Mouse (Mus musculus): ENCODE results near the gene Gm16253. TPM values are rescaled to one million over a fixed set of nuclear protein-coding genes. Genes with fewer than 3 reads are reported as not detected.
"Not testable (repeated sequence)": the region's sequence is repeated elsewhere in the genome, so short reads cannot be mapped to it uniquely, and the experiment has no call there.

Gene Gm16253
- polyA plus RNA-seq, 1 experiment, result not detected

- peak; percentile 83 for DNase-seq (ENCODE audit: low read depth)
- no peak for TF ChIP-seq CTCF (IDR thresholded peaks at IDR 0.05; ENCODE audit: borderline replicate concordance, extremely low read depth, insufficient read depth, insufficient read length)
- no peak for TF ChIP-seq POLR2A (IDR thresholded peaks at IDR 0.05; ENCODE audit: borderline replicate concordance, extremely low read depth, insufficient read depth, insufficient read length, poor library complexity, severe bottlenecking)
These were observed 25.3 kb downstream of the Gm16253 start for GRCm38 (mm10) chr3:96601941-96602703.

- TF ChIP-seq CTCF (IDR thresholded peaks at IDR 0.05; ENCODE audit: borderline replicate concordance, extremely low read depth, insufficient read depth, insufficient read length), result no peak
- peak; percentile 44 for DNase-seq (ENCODE audit: low read depth)
These were observed 25.9 kb downstream of the Gm16253 start for GRCm38 (mm10) chr3:96602704-96603084.

- peak; percentile 80 for DNase-seq (ENCODE audit: low read depth)
- TF ChIP-seq POLR2A (IDR thresholded peaks at IDR 0.05; ENCODE audit: borderline replicate concordance, extremely low read depth, insufficient read depth, insufficient read length, poor library complexity, severe bottlenecking) (no peak), CTCF (IDR thresholded peaks at IDR 0.05; ENCODE audit: borderline replicate concordance, extremely low read depth, insufficient read depth, insufficient read length) (no peak)
These were observed 26.5 kb downstream of the Gm16253 start for GRCm38 (mm10) chr3:96603311-96603710.

- not testable (repeated sequence) for DNase-seq (ENCODE audit: low read depth)
These were observed 29.2 kb downstream of the Gm16253 start for GRCm38 (mm10) chr3:96606007-96606406.

GRCm38 (mm10) chr3:96606618-96607017 is 29.8 kb downstream of the Gm16253 start:
- TF ChIP-seq POLR2A (IDR thresholded peaks at IDR 0.05; ENCODE audit: borderline replicate concordance, extremely low read depth, insufficient read depth, insufficient read length, poor library complexity, severe bottlenecking) (no peak), CTCF (IDR thresholded peaks at IDR 0.05; ENCODE audit: borderline replicate concordance, extremely low read depth, insufficient read depth, insufficient read length) (no peak)
- DNase-seq (ENCODE audit: low read depth), result no peak

GRCm38 (mm10) chr3:96617941-96618340 is 41.2 kb downstream of the Gm16253 start:
- DNase-seq (ENCODE audit: low read depth), result no peak

GRCm38 (mm10) chr3:96623201-96623600 is 46.4 kb downstream of the Gm16253 start:
- DNase-seq (ENCODE audit: low read depth), result no peak
- TF ChIP-seq CTCF (IDR thresholded peaks at IDR 0.05; ENCODE audit: borderline replicate concordance, extremely low read depth, insufficient read depth, insufficient read length) (no peak), POLR2A (IDR thresholded peaks at IDR 0.05; ENCODE audit: borderline replicate concordance, extremely low read depth, insufficient read depth, insufficient read length, poor library complexity, severe bottlenecking) (no peak)

More at GRCm38 (mm10) chr3:96617941-96618340, 41.2 kb downstream of the Gm16253 start:
- no peak for TF ChIP-seq POLR2A (IDR thresholded peaks at IDR 0.05; ENCODE audit: borderline replicate concordance, extremely low read depth, insufficient read depth, insufficient read length, poor library complexity, severe bottlenecking)
- no peak for TF ChIP-seq CTCF (IDR thresholded peaks at IDR 0.05; ENCODE audit: borderline replicate concordance, extremely low read depth, insufficient read depth, insufficient read length)

- TF ChIP-seq CTCF (IDR thresholded peaks at IDR 0.05; ENCODE audit: borderline replicate concordance, extremely low read depth, insufficient read depth, insufficient read length), result no peak
- TF ChIP-seq POLR2A (IDR thresholded peaks at IDR 0.05; ENCODE audit: borderline replicate concordance, extremely low read depth, insufficient read depth, insufficient read length, poor library complexity, severe bottlenecking), result peak; percentile 61; the same call in 1 of the 2 replicates
- peak; percentile 100 for DNase-seq (ENCODE audit: low read depth)
These were observed 53.2 kb downstream of the Gm16253 start, which contains the start of gene Rbm8a for GRCm38 (mm10) chr3:96629729-96630600. Gene Rbm8a (plus strand): TSS chr3:96629933.

Other genes starting within 250 kb of the Gm16253 start
- gene BC107364, start 124.7 kb upstream of the Gm16253 start, polyA plus RNA-seq (2012; rRNA removed), result 0.05 TPM in 1 of 2 replicates, not detected in the other
- gene Hfe2, start 51.8 kb upstream of the Gm16253 start, polyA plus RNA-seq (2012; rRNA removed), result 0.58 and 0.66 TPM in 2 replicates
- gene Txnip, start 19.0 kb upstream of the Gm16253 start, polyA plus RNA-seq (2012; rRNA removed), result 110 and 138 TPM in 2 replicates
- 30.1 and 39.1 TPM in 2 replicates for gene Polr3gl, start 17.2 kb downstream of the Gm16253 start, polyA plus RNA-seq (2012; rRNA removed)
- gene Ankrd34a, start 19.7 kb downstream of the Gm16253 start, polyA plus RNA-seq (2012; rRNA removed), result 9.5 and 12.4 TPM in 2 replicates
- 86.8 and 88.9 TPM in 2 replicates for gene Lix1l, start 24.2 kb downstream of the Gm16253 start, polyA plus RNA-seq (2012; rRNA removed)
- 42.9 and 57.2 TPM in 2 replicates for gene Rbm8a, start 52.9 kb downstream of the Gm16253 start, polyA plus RNA-seq (2012; rRNA removed)
- 46.1 and 59.6 TPM in 2 replicates for gene Pex11b, start 58.4 kb downstream of the Gm16253 start, polyA plus RNA-seq (2012; rRNA removed)
- gene Gm42957, start 58.5 kb downstream of the Gm16253 start, polyA plus RNA-seq (2012; rRNA removed), result 0.16 and 0.27 TPM in 2 replicates
- gene Itga10, start 68.6 kb downstream of the Gm16253 start, polyA plus RNA-seq (2012; rRNA removed), result 5.4 and 5.8 TPM in 2 replicates
- 2.5 and 2.8 TPM in 2 replicates for gene Ankrd35, start 93.1 kb downstream of the Gm16253 start, polyA plus RNA-seq (2012; rRNA removed)
- 32.3 and 34.6 TPM in 2 replicates for gene Pias3, start 119.4 kb downstream of the Gm16253 start, polyA plus RNA-seq (2012; rRNA removed)
- 7.6 and 8.2 TPM in 2 replicates for gene Nudt17, start 131.6 kb downstream of the Gm16253 start, polyA plus RNA-seq (2012; rRNA removed)
- 42.7 and 45.0 TPM in 2 replicates for gene Polr3c, start 150.6 kb downstream of the Gm16253 start, polyA plus RNA-seq (2012; rRNA removed)
- gene Rnf115, start 150.7 kb downstream of the Gm16253 start, polyA plus RNA-seq (2012; rRNA removed), result 46.3 and 47.5 TPM in 2 replicates

All from brain, embryonic 14.5 days (tissue).